Mouse (Mus musculus): ENCODE measurements at regions not wholly inside any gene's neighbourhood (a gene's known extent, or its start where the extent isn't known, plus 50 kb on each side); places are given as distances from the start of the nearest gene placed in this dataset.

DNA sequence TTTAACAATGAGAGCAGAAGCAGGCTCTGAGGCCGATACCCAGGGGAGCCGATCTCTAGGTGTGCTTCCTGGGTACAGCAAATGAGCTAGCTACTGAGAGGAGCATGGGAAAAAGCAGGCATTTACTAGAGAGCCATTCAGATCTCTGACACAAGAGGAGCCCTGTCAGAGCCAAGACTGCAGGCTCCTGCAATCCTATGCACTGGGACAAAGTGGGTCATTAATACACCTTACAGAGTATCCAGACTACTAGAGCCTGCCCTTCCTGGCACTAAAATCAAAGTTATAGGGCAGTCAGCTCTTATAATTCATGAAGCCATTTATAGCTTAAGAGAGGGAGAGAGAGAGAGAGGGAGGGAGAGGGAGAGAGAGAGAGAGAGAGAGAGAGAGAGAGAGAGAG, 54.2 kb upstream of the Ank start:
- ATAC-seq (replicated peaks; ENCODE audit: insufficient number of reproducible peaks, insufficient read depth, low FRiP score, low read depth), result no peak
- WGBS, result 85% methylated on average over 2 of the region's 2 CpGs

DNA sequence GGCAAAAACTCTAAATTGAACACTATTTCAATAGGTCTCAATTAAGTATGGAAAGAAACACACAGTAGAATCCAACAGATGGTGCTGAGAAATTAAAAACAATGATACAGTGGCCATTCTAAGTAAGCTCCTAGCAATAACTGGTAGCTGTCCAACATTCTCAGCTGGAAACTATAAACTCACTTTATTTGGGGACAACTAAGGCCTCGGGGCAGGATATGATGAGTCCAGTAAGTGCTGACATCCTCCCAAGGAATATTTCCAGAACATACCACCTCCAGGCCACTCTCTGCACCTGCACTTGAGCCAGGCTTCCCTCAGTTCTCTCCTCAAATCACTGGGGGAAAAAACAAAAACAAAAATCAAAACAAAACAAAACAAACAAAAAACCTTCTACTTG, 53.7 kb upstream of the Ank start:
- ATAC-seq (replicated peaks; ENCODE audit: insufficient number of reproducible peaks, insufficient read depth, low FRiP score, low read depth), result no peak
- H3K9me3 ChIP-seq (replicated peaks), result no peaks in the 10 kb centered on the region
- no peak overlapping the region for H3K27ac ChIP-seq
- WGBS, result 39% methylated on average over 1 of the region's 1 CpGs
- H3K27me3 ChIP-seq, result no peaks in the 10 kb centered on the region
- H3K4me2 ChIP-seq, result no peak overlapping the region
- H3K9ac ChIP-seq, result no peak overlapping the region
- H3K4me3 ChIP-seq, result no peak overlapping the region
- no peaks in the 10 kb centered on the region for H3K36me3 ChIP-seq
- no peaks in the 10 kb centered on the region for H3K4me1 ChIP-seq (replicated peaks)

More for the DNA sequence above, 54.2 kb upstream of the Ank start:
- no peaks in the 10 kb centered on the region for H3K36me3 ChIP-seq
- no peak overlapping the region for H3K27ac ChIP-seq
- H3K9me3 ChIP-seq (replicated peaks), result no peaks in the 10 kb centered on the region
- H3K9ac ChIP-seq, result no peak overlapping the region
- H3K4me1 ChIP-seq (replicated peaks), result no peaks in the 10 kb centered on the region
- H3K4me3 ChIP-seq, result no peak overlapping the region
- no peak overlapping the region for H3K4me2 ChIP-seq
- no peaks in the 10 kb centered on the region for H3K27me3 ChIP-seq

DNA sequence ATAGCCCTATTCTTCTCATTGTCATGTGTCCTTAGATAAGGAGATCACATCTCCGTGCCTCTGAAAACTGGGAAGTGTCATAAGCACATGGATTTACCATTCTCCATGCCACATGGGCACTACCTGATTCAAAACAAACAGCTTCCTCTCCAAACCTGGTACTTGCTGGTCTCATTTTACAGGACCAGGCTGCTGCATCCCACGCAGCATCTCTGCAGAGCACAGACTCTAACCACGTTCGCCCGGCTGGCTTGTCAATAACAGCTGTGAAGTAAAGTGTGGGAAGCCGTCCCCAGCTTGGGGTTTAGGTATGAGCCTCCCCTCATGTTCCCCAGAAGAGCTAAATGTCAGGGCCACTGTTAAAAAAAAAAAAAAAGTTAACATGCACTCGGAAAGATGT, 53.0 kb upstream of the Ank start:
- no peaks in the 10 kb centered on the region for H3K36me3 ChIP-seq
- no peak for ATAC-seq (replicated peaks; ENCODE audit: insufficient number of reproducible peaks, insufficient read depth, low FRiP score, low read depth)
- no peak overlapping the region for H3K9ac ChIP-seq
- H3K9me3 ChIP-seq (replicated peaks), result no peaks in the 10 kb centered on the region
- no peak overlapping the region for H3K4me2 ChIP-seq
- no peaks in the 10 kb centered on the region for H3K27me3 ChIP-seq
- 77% methylated on average over 7 of the region's 7 CpGs for WGBS
- H3K4me1 ChIP-seq (replicated peaks), result no peaks in the 10 kb centered on the region
- H3K27ac ChIP-seq, result no peak overlapping the region
- H3K4me3 ChIP-seq, result no peak overlapping the region

DNA sequence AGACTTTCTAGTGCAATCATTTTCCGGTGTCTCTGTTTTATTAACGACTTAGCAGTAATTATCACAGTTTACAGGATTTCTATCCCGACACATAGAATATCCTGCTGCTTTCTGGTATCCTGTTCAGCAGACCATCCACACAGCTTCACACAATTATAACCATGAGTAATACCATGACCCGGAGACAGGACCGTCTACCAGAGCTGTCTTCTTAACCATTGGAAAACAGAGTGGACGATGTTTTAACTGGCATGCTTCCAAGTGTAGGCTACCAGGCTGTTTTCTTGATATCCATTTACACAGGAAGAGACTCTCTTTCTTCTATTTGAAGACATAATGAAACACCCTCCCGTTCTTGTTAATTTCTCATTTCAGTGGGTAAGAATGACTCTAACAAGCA, 51.7 kb upstream of the Ank start:
- no peak for ATAC-seq (replicated peaks; ENCODE audit: insufficient number of reproducible peaks, insufficient read depth, low FRiP score, low read depth)
- WGBS, result 51% methylated on average over 7 of the region's 7 CpGs
- Histone ChIP-seq H3K4me2 (no peak overlapping the region), H3K9ac (no peak overlapping the region), H3K27ac (no peak overlapping the region), H3K4me1 (replicated peaks) (no peaks in the 10 kb centered on the region), H3K4me3 (no peak overlapping the region), H3K9me3 (replicated peaks) (no peaks in the 10 kb centered on the region), H3K27me3 (no peaks in the 10 kb centered on the region), H3K36me3 (no peaks in the 10 kb centered on the region)

Measured in heart, embryonic 15.5 days (tissue).